Comparison of ENCODE assay signal across 12 mouse cellular contexts in the genomic region with DNA sequence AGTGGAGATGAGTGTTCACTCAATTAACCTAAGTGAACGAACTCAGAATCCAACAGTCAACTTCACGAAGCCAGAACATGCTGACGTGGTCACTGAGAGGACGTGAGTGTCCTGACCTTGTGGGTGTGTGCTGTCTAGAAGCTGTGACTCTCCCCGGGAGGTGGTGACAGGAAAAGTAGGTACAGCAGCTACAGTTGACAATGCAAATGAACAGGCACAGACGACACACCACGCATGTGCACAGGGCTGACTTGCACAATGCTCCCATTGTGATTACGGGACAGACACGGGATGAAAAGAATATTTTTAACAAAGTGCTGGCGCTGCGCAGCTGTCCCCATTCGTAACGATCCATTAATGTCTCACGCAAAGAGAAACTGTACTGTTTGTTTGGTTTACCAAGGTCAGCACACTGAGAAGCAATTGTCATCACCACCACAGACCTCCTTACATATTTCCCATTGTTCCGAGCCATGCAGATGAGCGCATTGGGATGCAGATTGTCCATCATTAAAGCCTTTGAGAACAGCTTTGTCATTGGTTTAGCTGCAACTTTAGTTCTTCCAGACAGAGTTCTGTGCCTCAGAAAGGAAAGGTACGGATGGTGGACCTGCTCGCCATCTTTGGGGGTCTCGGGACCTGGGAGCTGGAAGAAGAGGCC. TPM values are rescaled to one million over a fixed set of nuclear protein-coding genes. Genes with fewer than 3 reads are reported as not detected.
"Had no signal": no experiment of that assay in that cellular context is flagged by ENCODE, and none has a peak within 500 bp of the region (broad histone marks: within the 10 kb centered on the region; RNA-seq: fewer than 3 reads in every experiment).

No protein-coding gene starts in this region.

RNA-seq across cellular contexts. Expression of gene Spaca7, which starts 6.6 kb away (rescaled TPM):
- polyA plus RNA-seq: large intestine, adult 2 months; limb, embryonic 10.5 days; limb, embryonic 13.5 days; liver, embryonic 12.5 days; liver, embryonic 15.5 days; lung, embryonic 15.5 days; midbrain, embryonic 10.5 days; midbrain, embryonic 15.5 days; small intestine, adult 2 months; spleen, adult 2 months; stomach, embryonic 16.5 days; urinary bladder, adult 2 months had no signal
